Mouse (Mus musculus): ENCODE results near the gene Olfr1359.

- TF ChIP-seq CTCF (IDR thresholded peaks at IDR 0.05; ENCODE audit: low read depth), result no peak
- no peak for TF ChIP-seq EP300 (IDR thresholded peaks at IDR 0.05; ENCODE audit: low read depth)
These were observed 54.4 kb downstream of the Olfr1359 start for GRCm38 (mm10) chr13:21752356-21752755.

Data from liver, postnatal 0 days (tissue).